Mouse (Mus musculus) heart, embryonic 13.5 days (tissue): ENCODE measurements around the gene Usp12. TPM values are rescaled to one million over a fixed set of nuclear protein-coding genes. Genes with fewer than 3 reads are reported as not detected.
A peak's percentile ranks its signal among the peaks of the same experiment; 100 is the strongest.

Source experiments
- ATAC-seq: fragments of 200-750 bp; cut with Nextera tagmentation; 2 replicates; pipeline ENCODE4 v1.8.0; 2017; ENCODE audit warnings: moderate TSS enrichment; ENCODE audit not compliant: insufficient number of reproducible peaks, low FRiP score, low TSS enrichment; ENCODE audit errors: extremely low read depth
- H3K27ac ChIP-seq: fragments of 300-500 bp; sonication (generic); replicated peaks from 2 replicates; pipeline ENCODE4 v1.5.1; 2015; ENCODE audit warnings: moderate library complexity, mild to moderate bottlenecking, inconsistent platforms
- H3K27me3 ChIP-seq: fragments of 300-500 bp; sonication (generic); replicated peaks from 2 replicates; pipeline ENCODE4 v1.6.1; 2015; ENCODE audit warnings: mild to moderate bottlenecking, inconsistent platforms
- H3K36me3 ChIP-seq: fragments of 300-500 bp; sonication (generic); 2 replicates; pipeline ENCODE4 v1.6.1; 2015; ENCODE audit warnings: mild to moderate bottlenecking, inconsistent platforms
- H3K4me1 ChIP-seq: fragments of 300-500 bp; sonication (generic); 2 replicates; pipeline ENCODE4 v1.6.1; 2015; ENCODE audit warnings: inconsistent platforms
- H3K4me2 ChIP-seq: fragments of 300-500 bp; sonication (generic); 2 replicates; pipeline ENCODE4 v1.6.1; 2015; ENCODE audit warnings: inconsistent platforms, mild to moderate bottlenecking, moderate library complexity
- H3K4me3 ChIP-seq: fragments of 300-500 bp; sonication (generic); 2 replicates; pipeline ENCODE4 v1.5.1; 2015; ENCODE audit warnings: moderate library complexity, mild to moderate bottlenecking, inconsistent platforms
- H3K9ac ChIP-seq: fragments of 300-500 bp; sonication (generic); 2 replicates; pipeline ENCODE4 v1.6.1; 2015; ENCODE audit warnings: inconsistent platforms, mild to moderate bottlenecking, moderate library complexity
- H3K9me3 ChIP-seq: fragments of 300-500 bp; sonication (generic); 2 replicates; pipeline ENCODE4 v1.6.1; 2016; ENCODE audit warnings: inconsistent platforms
- WGBS: fragments of 180-500 bp; shearing (Covaris S2); methylation state at CpG from one replicate; pipeline ENCODE4 v1.1.7; 2015; ENCODE audit warnings: mixed read lengths; 5-methylcytosine and 5-hydroxymethylcytosine counted together
- polyA plus RNA-seq: library from polyadenylated mRNA; unstranded; fragments of >200 nt; fragmentation: Nextera tagmentation; extraction: Ambion mirVana; gene quantifications from 2 replicates; pipeline ENCODE4 v1.2.1, GENCODE M21; 2015

The Usp12 gene
- polyA plus RNA-seq, 1 experiment from 2014 or later, result 11.1 TPM

- no peaks in the 10 kb centered on the region for H3K27me3 ChIP-seq
- peak within 1 kb of the TSS; percentile 95 for H3K4me3 ChIP-seq
- H3K4me1 ChIP-seq, result peaks cover 22% of the 10 kb centered on the region
- no peaks in the 10 kb centered on the region for H3K9me3 ChIP-seq
- H3K27ac ChIP-seq, result peak within 1 kb of the TSS; percentile 90
- H3K36me3 ChIP-seq, result peaks cover 39% of the 10 kb centered on the region
- 0% methylated on average over 60 of the region's 60 CpGs for WGBS
- peak within 1 kb of the TSS; percentile 94 for H3K9ac ChIP-seq
- ATAC-seq, result peak; percentile 96
- H3K4me2 ChIP-seq, result peak within 1 kb of the TSS; percentile 75
These were observed 38.1 kb upstream of the Usp12 start, which contains the start of gene Rpl21 for GRCm38 (mm10) chr5:146832769-146833448. Gene Rpl21, plus strand, starts transcription at chr5:146832890.

GRCm38 (mm10) chr5:146832435-146832768 lies 37.6 kb upstream of the Usp12 start:
- Histone ChIP-seq H3K4me1 (peaks cover 22% of the 10 kb centered on the region), H3K4me3 (peak overlapping the region; percentile 95), H3K9me3 (no peaks in the 10 kb centered on the region), H3K36me3 (peaks cover 34% of the 10 kb centered on the region), H3K9ac (peak overlapping the region; percentile 94), H3K4me2 (peak overlapping the region; percentile 75), H3K27me3 (no peaks in the 10 kb centered on the region), H3K27ac (peak overlapping the region; percentile 90)
- WGBS, result 50% methylated on average over 7 of the region's 7 CpGs
- no peak for ATAC-seq

GRCm38 (mm10) chr5:146829528-146829927 lies 34.7 kb upstream of the Usp12 start:
- Histone ChIP-seq H3K27me3 (no peaks in the 10 kb centered on the region), H3K9ac (no peak overlapping the region), H3K36me3 (peaks cover 5% of the 10 kb centered on the region), H3K4me3 (no peak overlapping the region), H3K4me1 (peaks cover 20% of the 10 kb centered on the region), H3K4me2 (no peak overlapping the region), H3K9me3 (no peaks in the 10 kb centered on the region), H3K27ac (no peak overlapping the region)
- 46% methylated on average over 8 of the region's 8 CpGs for WGBS
- no peak for ATAC-seq

- 76% methylated on average over 5 of the region's 5 CpGs for WGBS
These were observed 28.2 kb upstream of the Usp12 start for GRCm38 (mm10) chr5:146823005-146823404.

GRCm38 (mm10) chr5:146818906-146819623 lies 24.3 kb upstream of the Usp12 start:
- Histone ChIP-seq H3K4me1 (no peaks in the 10 kb centered on the region), H3K4me3 (no peak overlapping the region), H3K36me3 (no peaks in the 10 kb centered on the region), H3K9ac (no peak overlapping the region), H3K4me2 (no peak overlapping the region), H3K27ac (no peak overlapping the region), H3K27me3 (no peaks in the 10 kb centered on the region), H3K9me3 (no peaks in the 10 kb centered on the region)
- no peak for ATAC-seq
- WGBS, result 73% methylated on average over 8 of the region's 8 CpGs

More at GRCm38 (mm10) chr5:146823005-146823404, 28.2 kb upstream of the Usp12 start:
- Histone ChIP-seq H3K36me3 (no peaks in the 10 kb centered on the region), H3K9ac (no peak overlapping the region), H3K4me1 (peaks cover 8% of the 10 kb centered on the region), H3K4me3 (no peak overlapping the region), H3K27me3 (no peaks in the 10 kb centered on the region), H3K4me2 (no peak overlapping the region), H3K9me3 (no peaks in the 10 kb centered on the region), H3K27ac (no peak overlapping the region)
- ATAC-seq, result no peak

GRCm38 (mm10) chr5:146817583-146817982 lies 22.8 kb upstream of the Usp12 start:
- Histone ChIP-seq H3K9me3 (0 out of 2 replicates have a peak, but pooled peaks cover 4% of the 10 kb centered on the region), H3K4me1 (no peaks in the 10 kb centered on the region), H3K36me3 (no peaks in the 10 kb centered on the region), H3K27ac (no peak overlapping the region), H3K9ac (no peak overlapping the region), H3K4me3 (no peak overlapping the region), H3K4me2 (no peak overlapping the region), H3K27me3 (no peaks in the 10 kb centered on the region)
- 70% methylated on average over 8 of the region's 8 CpGs for WGBS
- no peak for ATAC-seq

GRCm38 (mm10) chr5:146815394-146815793 lies 20.6 kb upstream of the Usp12 start:
- no peak overlapping the region for H3K27ac ChIP-seq

GRCm38 (mm10) chr5:146813421-146813820 lies 18.6 kb upstream of the Usp12 start:
- H3K4me1 ChIP-seq, result no peaks in the 10 kb centered on the region
- no peaks in the 10 kb centered on the region for H3K27me3 ChIP-seq
- no peak overlapping the region for H3K9ac ChIP-seq
- H3K4me2 ChIP-seq, result no peak overlapping the region
- H3K4me3 ChIP-seq, result no peak overlapping the region
- 0 out of 2 replicates have a peak, but pooled peaks cover 4% of the 10 kb centered on the region for H3K9me3 ChIP-seq
- H3K27ac ChIP-seq, result no peak overlapping the region
- no peak for ATAC-seq
- WGBS, result 83% methylated on average over 4 of the region's 4 CpGs
- H3K36me3 ChIP-seq, result no peaks in the 10 kb centered on the region

More at GRCm38 (mm10) chr5:146815394-146815793, 20.6 kb upstream of the Usp12 start:
- Histone ChIP-seq H3K4me2 (no peak overlapping the region), H3K36me3 (no peaks in the 10 kb centered on the region), H3K27me3 (no peaks in the 10 kb centered on the region), H3K9ac (no peak overlapping the region), H3K9me3 (0 out of 2 replicates have a peak, but pooled peaks cover 4% of the 10 kb centered on the region), H3K4me3 (no peak overlapping the region), H3K4me1 (no peaks in the 10 kb centered on the region)
- 63% methylated on average over 4 of the region's 4 CpGs for WGBS
- no peak for ATAC-seq

- Histone ChIP-seq H3K4me3 (no peak overlapping the region), H3K4me1 (no peaks in the 10 kb centered on the region), H3K9ac (no peak overlapping the region), H3K27ac (no peak overlapping the region), H3K27me3 (no peaks in the 10 kb centered on the region), H3K4me2 (no peak overlapping the region), H3K36me3 (no peaks in the 10 kb centered on the region), H3K9me3 (0 out of 2 replicates have a peak, but pooled peaks cover 4% of the 10 kb centered on the region)
- WGBS, result 83% methylated on average over 5 of the region's 5 CpGs
- ATAC-seq, result no peak
These were observed 18.1 kb upstream of the Usp12 start for GRCm38 (mm10) chr5:146812866-146813265.

- peaks cover 4% of the 10 kb centered on the region for H3K4me1 ChIP-seq
- no peaks in the 10 kb centered on the region for H3K27me3 ChIP-seq
- H3K9me3 ChIP-seq, result 0 out of 2 replicates have a peak, but pooled peaks cover 4% of the 10 kb centered on the region
- no peak overlapping the region for H3K27ac ChIP-seq
- no peak for ATAC-seq
- H3K4me3 ChIP-seq, result no peak overlapping the region
- 68% methylated on average over 5 of the region's 5 CpGs for WGBS
- no peak overlapping the region for H3K9ac ChIP-seq
- no peak overlapping the region for H3K4me2 ChIP-seq
- no peaks in the 10 kb centered on the region for H3K36me3 ChIP-seq
These were observed 15.1 kb upstream of the Usp12 start for GRCm38 (mm10) chr5:146809951-146810350.

GRCm38 (mm10) chr5:146806004-146806430 lies 11.2 kb upstream of the Usp12 start:
- H3K27ac ChIP-seq, result no peak overlapping the region
- no peak overlapping the region for H3K9ac ChIP-seq
- no peak overlapping the region for H3K4me3 ChIP-seq
- WGBS, result 79% methylated on average over 8 of the region's 8 CpGs
- no peaks in the 10 kb centered on the region for H3K27me3 ChIP-seq
- peaks cover 4% of the 10 kb centered on the region for H3K4me1 ChIP-seq
- ATAC-seq, result no peak
- no peak overlapping the region for H3K4me2 ChIP-seq
- 0 out of 2 replicates have a peak, but pooled peaks cover 15% of the 10 kb centered on the region for H3K9me3 ChIP-seq
- no peaks in the 10 kb centered on the region for H3K36me3 ChIP-seq
